Mouse (Mus musculus) c-Kit-positive CD71-negative TER-119-negative erythroid progenitor cells, embryonic 14.5 days (primary cell): Measurements from ENCODE around the gene Egfl6.
"Not testable (repeated sequence)": the region's sequence is repeated elsewhere in the genome, so short reads cannot be mapped to it uniquely, and the experiment has no call there.

Source experiments
- DNase-seq: peaks from one replicate; pipeline ENCODE4 v3.0.0-alpha.2; 2013; ENCODE audit warnings: low read depth

The Egfl6 gene

GRCm38 (mm10) chrX:166516631-166517030, 68.9 kb downstream of the Egfl6 start:
- DNase-seq, result no peak

DNA sequence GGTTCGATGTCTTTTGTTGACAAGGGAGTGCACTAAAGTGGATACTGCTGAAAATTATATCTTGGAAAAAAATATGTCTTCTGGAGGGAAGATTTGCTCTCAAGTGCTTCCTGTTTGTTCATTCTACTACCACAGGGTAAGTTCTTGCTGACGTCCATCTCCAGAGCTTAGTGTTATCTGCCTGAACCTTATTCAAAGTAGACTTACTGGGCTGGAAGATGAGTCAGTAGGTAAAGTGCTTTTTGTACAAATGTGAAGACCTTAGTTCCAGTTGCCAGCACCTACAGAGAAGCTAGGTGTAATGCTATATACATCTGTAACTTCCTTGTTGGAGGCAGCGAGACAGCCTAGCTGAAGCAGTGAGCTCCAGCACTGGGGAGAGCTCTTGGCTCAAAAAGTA, 69.6 kb downstream of the Egfl6 start:
- no peak for DNase-seq

DNA sequence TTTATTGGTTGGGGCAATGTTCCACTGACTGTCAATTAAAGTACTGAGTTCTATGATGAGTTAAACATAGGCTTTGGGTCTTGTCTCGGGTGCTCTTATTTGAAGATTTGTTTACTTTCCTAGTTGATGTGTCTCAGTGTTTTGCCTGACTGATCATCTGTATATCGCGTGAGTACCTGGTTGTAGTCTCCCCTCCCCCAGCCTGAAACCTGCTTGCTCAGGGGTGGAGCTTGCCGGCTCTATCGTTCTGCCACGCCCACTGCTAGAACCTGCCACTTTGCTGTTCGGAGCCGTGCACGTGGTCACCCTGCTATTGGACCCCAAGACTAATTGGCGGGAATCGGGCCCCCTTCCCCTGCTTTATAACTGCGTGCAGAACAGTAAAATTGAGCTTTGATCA, 71.5 kb downstream of the Egfl6 start:
- DNase-seq, result not testable (repeated sequence)

GRCm38 (mm10) chrX:166512071-166512470, 73.4 kb downstream of the Egfl6 start:
- no peak for DNase-seq

DNA sequence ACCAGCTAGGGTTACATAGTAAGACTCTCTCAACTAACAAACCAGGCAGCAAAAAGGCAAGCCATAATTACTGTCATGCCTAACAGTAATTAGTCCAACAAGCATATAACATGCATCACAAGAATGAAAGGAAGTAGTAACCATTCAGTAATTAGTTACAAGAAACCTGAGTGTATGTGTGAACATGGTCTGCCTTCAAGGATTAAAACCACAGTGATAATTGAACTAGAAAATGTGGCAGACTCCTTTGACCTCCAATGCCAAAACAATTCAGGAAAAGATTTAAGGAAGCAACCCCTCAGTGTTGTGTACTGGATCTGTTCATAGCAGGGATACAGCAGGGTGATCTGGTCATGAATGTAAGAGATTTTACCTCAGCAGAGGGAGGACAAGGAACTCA, 74.4 kb downstream of the Egfl6 start:
- DNase-seq, result no peak

- DNase-seq, result peak; percentile 83
These were observed 75.5 kb downstream of the Egfl6 start for GRCm38 (mm10) chrX:166509761-166510738.

DNA sequence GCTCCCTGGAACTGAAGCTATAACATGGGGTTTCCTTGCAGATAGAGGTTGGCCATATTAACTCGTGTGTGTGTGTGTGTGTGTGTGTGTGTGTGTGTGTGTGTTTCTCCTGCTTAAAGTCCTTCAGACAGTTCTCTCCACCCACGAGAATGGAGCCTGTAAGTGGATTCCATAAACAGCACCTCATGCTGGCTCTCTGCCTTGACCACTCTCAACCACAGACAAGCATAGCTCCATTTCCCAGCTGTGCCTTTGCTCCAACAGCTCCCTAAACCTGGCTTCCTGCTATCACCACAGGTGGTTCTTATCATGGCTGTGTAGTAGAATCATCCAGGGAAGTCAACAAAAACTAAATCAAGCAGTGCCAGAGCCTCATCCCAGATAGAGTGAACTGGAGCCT, 81.1 kb downstream of the Egfl6 start:
- DNase-seq, result no peak

GRCm38 (mm10) chrX:166499496-166500190, 85.9 kb downstream of the Egfl6 start:
- DNase-seq, result no peak

DNA sequence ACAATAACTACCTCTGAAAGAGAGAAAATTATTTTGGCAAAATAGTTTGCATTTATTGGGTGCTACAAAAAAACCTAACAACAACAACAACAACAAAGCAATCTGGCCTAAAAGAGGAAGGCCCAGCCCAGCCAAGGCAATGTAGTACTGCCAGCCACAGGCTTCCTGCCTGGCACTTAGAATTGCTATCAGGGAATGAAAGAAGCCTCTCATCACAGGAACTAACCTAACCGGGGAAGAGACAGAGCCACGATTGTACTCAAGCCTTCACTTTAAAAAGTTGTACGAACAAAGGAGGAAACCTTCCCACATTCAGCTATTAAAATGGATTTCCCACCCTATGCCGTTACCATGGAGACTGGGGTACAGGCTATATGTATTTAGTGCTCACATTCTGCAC, 87.7 kb downstream of the Egfl6 start:
- DNase-seq, result no peak

GRCm38 (mm10) chrX:166495052-166495451, 90.5 kb downstream of the Egfl6 start:
- no peak for DNase-seq

DNA sequence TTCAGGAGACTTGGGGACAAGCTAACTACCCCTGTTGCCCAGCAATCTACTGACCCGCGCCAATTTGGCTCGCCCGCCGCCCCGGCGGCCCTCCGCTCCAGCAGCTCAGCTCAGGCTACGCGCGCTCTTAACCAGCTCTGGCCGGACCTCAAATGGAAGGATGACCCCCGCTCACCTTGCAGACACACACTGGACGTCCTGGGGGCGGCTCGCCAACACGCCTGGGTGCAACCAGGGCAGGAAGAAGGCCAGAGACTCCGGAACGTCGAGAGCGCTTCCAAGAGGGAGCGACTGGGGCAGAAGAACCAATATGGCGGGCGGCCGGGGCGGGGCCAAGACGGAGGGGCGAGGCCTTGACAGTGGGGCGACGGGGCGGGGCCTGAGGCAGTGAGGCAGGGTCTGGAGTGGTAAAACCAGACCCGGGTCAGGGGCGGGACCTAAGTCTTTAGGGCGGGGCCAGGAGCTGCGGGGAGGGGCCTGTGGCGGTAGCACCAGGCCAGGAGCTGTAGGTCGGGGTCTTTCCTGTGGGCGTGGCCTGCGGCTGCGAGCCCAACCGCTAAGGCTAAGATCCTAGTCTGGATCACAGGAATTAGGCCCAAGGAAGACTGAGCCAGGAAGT, 106.0 kb downstream of the Egfl6 start, which contains the start of gene Rab9:
Rab9 (minus strand) TSS at position 503 of the 619 bp plus-strand sequence.
- peak; percentile 62 for DNase-seq

DNA sequence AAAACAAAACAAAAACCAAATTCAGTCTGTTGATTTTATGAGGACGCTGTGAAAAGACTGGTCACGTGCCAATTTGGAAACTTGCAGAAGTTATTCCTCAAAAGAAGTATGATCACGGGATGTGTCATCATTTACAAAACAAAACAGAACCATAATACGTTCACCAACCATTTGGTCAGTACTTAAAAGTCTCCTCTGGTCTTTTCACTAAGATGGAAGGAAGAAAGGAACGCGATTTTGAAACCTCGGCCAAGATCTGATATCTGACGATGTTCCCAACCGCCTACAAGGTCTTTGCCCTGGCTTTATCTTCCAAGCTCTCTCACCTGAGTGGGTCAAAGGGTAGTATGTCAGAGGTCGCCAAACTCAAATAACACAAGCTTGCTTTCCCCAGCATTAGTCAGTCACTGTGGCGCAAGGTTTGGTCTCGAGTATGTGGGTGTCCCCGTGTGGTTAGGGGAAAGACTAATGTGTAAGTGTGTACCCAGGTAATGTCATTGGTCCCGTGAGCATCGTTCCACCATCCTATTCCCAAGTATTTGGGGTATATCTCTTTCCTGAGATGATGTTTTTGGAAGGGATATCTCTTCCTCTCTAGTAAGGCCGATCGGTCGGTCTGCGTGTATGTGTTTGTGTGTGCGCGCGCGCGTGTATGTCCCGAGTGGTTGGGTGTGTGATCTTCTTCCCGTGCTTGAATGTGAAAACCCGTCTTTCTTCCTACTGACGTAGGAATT, 106.7 kb downstream of the Egfl6 start:
- DNase-seq, result no peak

DNA sequence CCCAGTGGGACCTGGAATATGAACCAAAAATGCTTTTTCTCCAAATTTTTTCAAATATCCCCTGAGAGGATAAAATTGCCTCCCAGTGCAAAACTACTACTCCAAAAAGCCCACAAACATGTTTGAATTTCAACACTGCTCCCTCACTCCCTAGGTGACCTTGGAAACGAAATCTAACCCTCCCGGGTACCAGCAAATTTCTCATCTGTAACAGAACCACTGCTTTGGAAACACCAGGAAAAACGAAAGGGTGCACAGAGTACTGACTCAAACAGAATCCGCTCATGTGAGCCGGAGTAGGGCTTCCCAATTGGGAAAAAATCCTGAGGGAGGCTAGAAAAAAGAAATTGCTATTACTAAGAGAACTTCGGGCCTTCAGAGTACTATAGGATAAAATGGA, 108.1 kb downstream of the Egfl6 start:
- DNase-seq, result no peak
